Mouse (Mus musculus) bone marrow, adult 2 months (tissue): Measurements from ENCODE around the gene Pfkp.

Source experiments
- CTCF ChIP-seq: fragments of 200-500 bp; IDR thresholded peaks from 2 replicates; pipeline ENCODE4 v1.5.1; 2011; ENCODE audit warnings: low read length, control low read depth; ENCODE audit not compliant: control insufficient read depth, insufficient read depth
- POLR2A ChIP-seq: fragments of 200-500 bp; IDR thresholded peaks from 2 replicates; pipeline ENCODE4 v1.6.1; 2011; ENCODE audit warnings: low read depth, mild to moderate bottlenecking, control low read depth, low read length, borderline replicate concordance; ENCODE audit not compliant: control insufficient read depth

DNA sequence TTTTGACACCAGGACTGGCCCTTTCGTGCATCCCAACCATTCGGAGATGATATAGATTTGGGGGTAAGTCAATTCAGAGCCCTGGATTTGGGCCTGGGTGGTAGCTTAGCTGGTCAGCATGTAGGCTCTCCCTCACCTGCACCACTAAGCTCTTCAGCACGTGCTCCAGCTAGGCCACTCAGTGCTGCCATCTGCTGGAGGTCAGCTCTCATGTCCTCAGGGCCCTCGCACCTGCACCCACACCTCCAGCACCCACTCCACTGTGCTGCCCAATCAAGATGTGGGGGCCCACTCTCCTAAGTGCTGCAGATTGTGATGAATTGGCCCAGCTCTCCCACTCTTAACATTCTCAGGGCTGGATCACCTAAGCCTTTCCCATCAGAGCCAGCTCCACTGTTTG lies 41.4 kb upstream of the Pfkp start:
- TF ChIP-seq CTCF = peak; percentile 92
- TF ChIP-seq POLR2A = no peak
